Mouse (Mus musculus) forebrain, embryonic 11.5 days (tissue): Measurements from ENCODE around the gene Rbm8a. TPM values are rescaled to one million over a fixed set of nuclear protein-coding genes. Genes with fewer than 3 reads are reported as not detected.
"Not testable (repeated sequence)": the region's sequence is repeated elsewhere in the genome, so short reads cannot be mapped to it uniquely, and the experiment has no call there.

Source experiments
- ATAC-seq: fragments of 200-750 bp; cut with Nextera tagmentation; replicated peaks from 2 replicates; pipeline ENCODE4 v1.8.0; 2017; ENCODE audit warnings: moderate TSS enrichment; ENCODE audit not compliant: low FRiP score
- DNase-seq: peaks from one replicate; pipeline ENCODE4 v3.0.0-alpha.2; 2017; ENCODE audit warnings: low spot score
- H3K27ac ChIP-seq: fragments of 300-500 bp; sonication (generic); 2 replicates; pipeline ENCODE4 v1.5.1; 2014; ENCODE audit warnings: low read depth, low read length
- H3K27me3 ChIP-seq: fragments of 300-500 bp; sonication (generic); 2 replicates; pipeline ENCODE4 v1.6.1; 2014; ENCODE audit warnings: mild to moderate bottlenecking, low read length, mixed read lengths; ENCODE audit not compliant: control insufficient read depth, insufficient read depth
- H3K36me3 ChIP-seq: fragments of 300-500 bp; sonication (generic); 2 replicates; pipeline ENCODE4 v1.6.1; 2014; ENCODE audit warnings: mild to moderate bottlenecking, low read length, moderate library complexity, mixed read lengths; ENCODE audit not compliant: control insufficient read depth, insufficient read depth
- H3K4me1 ChIP-seq: fragments of 300-500 bp; sonication (generic); replicated peaks from 2 replicates; pipeline ENCODE4 v1.6.1; 2014; ENCODE audit warnings: low read length, mixed read lengths; ENCODE audit not compliant: control insufficient read depth, insufficient read depth
- H3K4me2 ChIP-seq: fragments of 300-500 bp; sonication (generic); 2 replicates; pipeline ENCODE4 v1.6.1; 2014; ENCODE audit warnings: low read depth, mild to moderate bottlenecking, low read length, moderate library complexity, mixed read lengths; ENCODE audit not compliant: severe bottlenecking
- H3K4me3 ChIP-seq: fragments of 300-500 bp; sonication (generic); 2 replicates; pipeline ENCODE4 v1.5.1; 2014; ENCODE audit warnings: low read depth, low read length
- H3K9ac ChIP-seq: fragments of 300-500 bp; sonication (generic); 2 replicates; pipeline ENCODE4 v1.6.1; 2014; ENCODE audit warnings: low read length
- H3K9me3 ChIP-seq: fragments of 300-500 bp; sonication (generic); 2 replicates; pipeline ENCODE4 v1.6.1; 2016; ENCODE audit warnings: low read length, mixed read lengths; ENCODE audit not compliant: control insufficient read depth
- WGBS: fragments of 180-500 bp; shearing (Covaris S2); extraction: QIAGEN DNeasy Blood & Tissue Kit; methylation state at CpG from one replicate; pipeline ENCODE4 v1.1.7; 2014; 5-methylcytosine and 5-hydroxymethylcytosine counted together
- polyA plus RNA-seq: library from polyadenylated mRNA; unstranded; fragments of >200 nt; fragmentation: Nextera tagmentation; extraction: Ambion mirVana; gene quantifications from 2 replicates; pipeline ENCODE4 v1.2.1, GENCODE M21; 2014

Gene Rbm8a
- polyA plus RNA-seq, 1 experiment from 2014 or later: 199 TPM

DNA sequence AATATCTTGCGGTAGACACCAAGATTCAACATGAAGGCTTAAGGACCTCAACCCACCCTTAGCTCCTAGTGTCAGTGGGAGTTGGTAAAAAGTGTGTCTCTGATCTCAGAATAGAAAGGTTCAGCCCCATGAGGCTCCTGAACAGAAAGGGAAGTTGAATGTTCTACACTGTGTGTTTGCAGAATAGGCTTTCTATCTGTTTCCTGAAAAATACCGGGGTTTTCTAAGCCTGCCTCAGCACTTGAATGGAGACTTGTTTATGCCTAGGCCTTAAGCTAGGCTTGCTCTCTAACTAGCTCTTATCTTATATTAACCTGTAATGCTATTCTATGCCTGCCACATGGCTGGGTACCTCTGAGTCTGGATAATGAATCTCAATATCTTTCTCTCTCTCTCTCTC, 31.2 kb downstream of the Rbm8a start:
- no peak for DNase-seq
- no peaks in the 10 kb centered on the region for H3K4me1 ChIP-seq
- H3K4me3 ChIP-seq: no peak overlapping the region
- H3K9me3 ChIP-seq: no peaks in the 10 kb centered on the region
- H3K27me3 ChIP-seq: no peaks in the 10 kb centered on the region
- no peak overlapping the region for H3K27ac ChIP-seq
- H3K9ac ChIP-seq: no peak overlapping the region
- H3K4me2 ChIP-seq: no peak overlapping the region
- WGBS: 89% methylated on average over 2 of the region's 2 CpGs
- ATAC-seq: no peak
- no peaks in the 10 kb centered on the region for H3K36me3 ChIP-seq

DNA sequence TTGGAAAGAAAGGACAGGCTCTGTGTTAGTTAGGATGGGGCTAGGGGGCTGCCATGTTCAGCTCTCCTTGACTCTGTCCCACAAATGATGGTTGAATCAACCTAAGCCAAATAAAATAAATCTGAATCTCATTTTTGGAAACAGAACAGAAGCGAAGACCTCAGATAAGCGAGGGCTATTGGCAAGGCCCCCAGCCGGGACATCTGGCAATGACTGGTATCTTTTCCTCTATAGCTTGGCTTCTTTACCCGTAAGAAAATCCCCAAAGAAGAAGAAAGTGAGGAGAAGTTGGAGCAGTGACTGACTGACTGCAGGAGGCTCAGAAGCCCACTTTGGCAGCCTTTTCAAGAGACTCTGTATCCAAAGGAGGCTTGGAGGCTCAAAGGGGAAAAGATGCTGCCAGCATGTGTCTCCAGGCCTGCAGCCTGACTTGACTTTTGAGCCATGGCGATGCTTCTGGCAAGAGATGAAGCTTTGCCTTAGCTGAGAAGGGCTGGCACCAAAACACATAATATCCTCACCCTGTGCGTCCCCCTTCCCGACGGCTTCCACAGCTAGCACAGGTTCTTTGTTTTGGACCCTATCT, 33.1 kb downstream of the Rbm8a start:
- no peaks in the 10 kb centered on the region for H3K9me3 ChIP-seq
- ATAC-seq (no peak), DNase-seq (no peak)
- no peaks in the 10 kb centered on the region for H3K4me1 ChIP-seq
- peak overlapping the region; percentile 49; the same call in 1 of the 2 replicates for H3K4me2 ChIP-seq
- 43% methylated on average over 8 of the region's 8 CpGs for WGBS
- no peaks in the 10 kb centered on the region for H3K27me3 ChIP-seq
- no peaks in the 10 kb centered on the region for H3K36me3 ChIP-seq
- no peak overlapping the region for H3K27ac ChIP-seq
- H3K4me3 ChIP-seq: no peak overlapping the region
- peak overlapping the region; percentile 40; the same call in 1 of the 2 replicates for H3K9ac ChIP-seq

DNA sequence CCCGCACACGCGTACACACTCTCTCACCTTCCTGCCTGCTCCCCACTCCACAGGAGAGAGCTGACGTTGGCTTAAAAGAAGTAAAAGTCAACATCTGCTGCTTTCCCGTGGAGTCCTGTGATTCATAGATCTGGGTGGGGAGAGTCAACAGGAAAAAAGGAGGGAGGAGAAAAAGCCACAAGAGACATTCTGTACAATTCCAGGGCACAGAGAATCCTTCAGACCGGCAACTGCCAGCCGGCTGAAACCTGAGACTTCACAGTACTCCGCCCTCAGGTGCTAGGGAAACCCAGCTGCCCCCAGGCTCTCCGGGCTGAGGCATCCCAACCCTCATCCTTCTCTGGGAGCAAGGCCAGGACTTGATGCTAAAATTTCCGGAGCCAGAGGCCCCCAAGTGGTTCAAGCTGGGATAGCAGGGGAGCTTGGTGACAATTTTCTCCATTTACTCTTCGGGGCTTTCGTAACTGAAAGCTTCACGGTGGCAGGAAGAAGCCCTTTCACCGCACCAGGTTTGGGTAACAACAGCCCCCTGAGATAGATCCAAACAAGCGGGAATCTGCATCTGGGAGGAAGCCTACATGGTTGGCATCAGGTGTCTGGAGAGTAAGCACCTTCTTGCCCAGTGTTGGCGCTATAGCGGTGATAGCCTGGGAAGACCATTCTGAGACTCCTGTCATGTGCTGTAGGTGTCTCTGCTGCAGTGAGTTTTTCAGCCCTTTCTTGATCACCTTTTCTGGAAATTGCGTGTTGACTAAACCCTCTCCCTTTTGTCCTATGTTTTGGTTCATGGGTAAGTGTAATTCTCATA, 33.9 kb downstream of the Rbm8a start:
- 5% methylated on average over 16 of the region's 18 CpGs for WGBS
- Histone ChIP-seq H3K4me1 (no peaks in the 10 kb centered on the region), H3K4me3 (peak overlapping the region; percentile 16; the same call in 1 of the 2 replicates), H3K36me3 (no peaks in the 10 kb centered on the region), H3K27ac (no peak overlapping the region), H3K9me3 (no peaks in the 10 kb centered on the region), H3K9ac (peak overlapping the region; percentile 40), H3K27me3 (no peaks in the 10 kb centered on the region), H3K4me2 (peak overlapping the region; percentile 49)
- DNase-seq: peak; percentile 91
- ATAC-seq: peak; percentile 80

DNA sequence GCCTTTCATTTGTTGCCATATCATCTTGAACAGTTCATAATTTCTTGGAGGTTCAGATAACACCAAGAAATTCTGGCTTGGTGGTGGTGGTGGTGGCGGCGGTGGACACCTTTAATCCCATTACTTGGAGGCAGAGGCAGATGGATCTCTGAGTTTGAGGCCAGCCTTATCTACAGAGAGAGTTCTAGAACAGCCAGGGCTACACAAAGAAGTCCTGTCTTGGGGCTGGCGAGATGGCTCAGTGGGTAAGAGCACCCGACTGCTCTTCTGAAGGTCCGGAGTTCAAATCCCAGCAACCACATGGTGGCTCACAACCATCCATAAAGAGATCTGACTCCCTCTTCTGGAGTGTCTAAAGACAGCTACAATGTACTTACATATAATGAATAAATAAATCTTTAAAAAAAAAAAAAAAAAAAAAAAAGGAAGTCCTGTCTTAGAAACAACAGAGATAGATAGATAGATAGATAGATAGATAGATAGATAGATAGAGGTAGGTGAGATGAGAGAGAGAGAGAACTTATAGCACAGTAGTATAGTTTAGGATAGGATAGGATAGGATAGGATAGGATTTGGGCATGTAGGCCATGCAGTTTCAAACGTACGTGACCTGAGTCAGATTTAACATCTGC, 36.1 kb downstream of the Rbm8a start:
- 87% methylated on average over 7 of the region's 7 CpGs for WGBS
- not testable (repeated sequence) for H3K4me3 ChIP-seq, DNase-seq

DNA sequence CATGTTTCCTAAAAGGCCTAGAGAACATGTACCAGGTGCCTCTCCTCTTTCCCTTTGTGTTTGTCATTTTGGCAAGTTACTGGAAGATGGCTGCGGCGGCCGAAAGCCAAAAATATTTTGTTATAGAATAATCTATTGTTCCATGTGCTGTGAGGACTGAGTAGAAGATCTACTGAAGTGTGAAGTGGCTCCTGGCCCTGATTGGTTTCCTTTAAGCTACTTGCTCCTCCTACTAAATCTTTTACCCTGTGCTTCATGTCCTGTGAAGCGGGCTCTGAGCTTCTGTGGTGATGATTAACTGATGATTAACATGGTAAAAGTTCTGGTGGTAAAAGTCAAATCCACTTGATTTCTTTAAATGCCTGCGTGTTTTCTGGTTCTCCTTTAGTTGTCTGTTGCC, 37.2 kb downstream of the Rbm8a start:
- no peak overlapping the region for H3K4me3 ChIP-seq
- no peaks in the 10 kb centered on the region for H3K36me3 ChIP-seq
- H3K4me1 ChIP-seq: peaks cover 4% of the 10 kb centered on the region; the same call in 1 of the 2 replicates
- H3K9me3 ChIP-seq: no peaks in the 10 kb centered on the region
- H3K27me3 ChIP-seq: peaks cover 5% of the 10 kb centered on the region; the same call in 1 of the 2 replicates
- ATAC-seq (no peak), DNase-seq (no peak)
- H3K9ac ChIP-seq: no peak overlapping the region
- no peak overlapping the region for H3K4me2 ChIP-seq
- no peak overlapping the region for H3K27ac ChIP-seq
- 95% methylated on average over 5 of the region's 5 CpGs for WGBS

More for the DNA sequence above, 36.1 kb downstream of the Rbm8a start:
- not testable (repeated sequence) for H3K36me3 ChIP-seq, ATAC-seq, H3K27me3 ChIP-seq, H3K4me1 ChIP-seq, H3K9ac ChIP-seq, H3K27ac ChIP-seq, H3K9me3 ChIP-seq, H3K4me2 ChIP-seq

DNA sequence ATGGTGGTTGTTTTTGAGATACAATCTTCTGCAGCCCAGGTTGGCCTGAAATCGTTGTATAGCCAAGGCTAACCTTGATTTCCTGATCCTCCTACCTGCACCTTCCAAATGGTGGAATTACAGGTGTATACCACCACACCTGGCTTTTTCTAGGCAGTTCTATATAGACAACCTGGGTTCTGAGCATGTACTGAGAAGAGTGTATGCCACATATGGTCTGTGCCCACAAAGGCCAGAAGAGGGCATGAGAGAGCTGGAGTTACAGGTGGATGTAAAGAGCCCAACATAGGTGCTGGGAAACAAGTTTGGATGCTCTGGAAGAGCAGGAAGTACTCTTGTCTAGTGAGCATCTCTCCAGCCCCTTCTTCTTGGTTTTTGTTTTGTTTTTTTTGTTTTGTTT, 37.6 kb downstream of the Rbm8a start:
- DNase-seq: no peak
- 47% methylated on average over 1 of the region's 1 CpGs for WGBS

DNA sequence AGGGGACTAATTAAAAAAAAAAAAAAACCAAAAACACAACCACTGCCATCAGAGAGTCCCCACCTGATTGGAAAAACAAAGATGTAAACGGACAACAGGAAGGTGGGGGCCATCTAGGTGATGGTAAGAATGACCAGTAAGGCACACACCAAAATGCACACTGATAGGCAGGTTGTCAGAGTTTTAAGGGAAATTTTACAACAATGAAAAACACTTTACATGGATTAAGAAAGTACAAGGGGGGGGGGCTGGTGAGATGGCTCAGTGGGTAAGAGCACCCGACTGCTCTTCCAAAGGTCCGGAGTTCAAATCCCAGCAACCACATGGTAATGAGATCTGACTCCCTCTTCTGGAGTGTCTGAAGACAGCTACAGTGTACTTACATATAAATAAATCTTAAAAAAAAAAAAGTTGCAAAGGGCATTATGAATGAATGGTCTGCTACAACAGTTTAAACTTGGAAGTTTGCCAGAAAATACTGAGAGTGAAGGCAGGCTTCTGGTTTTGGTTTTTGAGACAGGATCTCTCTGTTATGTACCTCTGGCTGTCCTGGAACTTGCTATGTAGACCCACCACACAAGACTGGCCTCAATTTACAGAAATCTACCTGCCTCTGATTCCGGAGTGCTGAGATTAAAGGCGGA, 38.8 kb downstream of the Rbm8a start:
- H3K4me2 ChIP-seq: no peak overlapping the region
- 92% methylated on average over 5 of the region's 5 CpGs for WGBS

More for the DNA sequence above, 37.6 kb downstream of the Rbm8a start:
- H3K27ac ChIP-seq: no peak overlapping the region
- H3K27me3 ChIP-seq: peaks cover 5% of the 10 kb centered on the region; the same call in 1 of the 2 replicates
- H3K36me3 ChIP-seq: no peaks in the 10 kb centered on the region
- peaks cover 4% of the 10 kb centered on the region; the same call in 1 of the 2 replicates for H3K4me1 ChIP-seq
- no peak overlapping the region for H3K4me3 ChIP-seq
- H3K4me2 ChIP-seq: no peak overlapping the region
- no peak for ATAC-seq
- no peaks in the 10 kb centered on the region for H3K9me3 ChIP-seq
- H3K9ac ChIP-seq: no peak overlapping the region

DNA sequence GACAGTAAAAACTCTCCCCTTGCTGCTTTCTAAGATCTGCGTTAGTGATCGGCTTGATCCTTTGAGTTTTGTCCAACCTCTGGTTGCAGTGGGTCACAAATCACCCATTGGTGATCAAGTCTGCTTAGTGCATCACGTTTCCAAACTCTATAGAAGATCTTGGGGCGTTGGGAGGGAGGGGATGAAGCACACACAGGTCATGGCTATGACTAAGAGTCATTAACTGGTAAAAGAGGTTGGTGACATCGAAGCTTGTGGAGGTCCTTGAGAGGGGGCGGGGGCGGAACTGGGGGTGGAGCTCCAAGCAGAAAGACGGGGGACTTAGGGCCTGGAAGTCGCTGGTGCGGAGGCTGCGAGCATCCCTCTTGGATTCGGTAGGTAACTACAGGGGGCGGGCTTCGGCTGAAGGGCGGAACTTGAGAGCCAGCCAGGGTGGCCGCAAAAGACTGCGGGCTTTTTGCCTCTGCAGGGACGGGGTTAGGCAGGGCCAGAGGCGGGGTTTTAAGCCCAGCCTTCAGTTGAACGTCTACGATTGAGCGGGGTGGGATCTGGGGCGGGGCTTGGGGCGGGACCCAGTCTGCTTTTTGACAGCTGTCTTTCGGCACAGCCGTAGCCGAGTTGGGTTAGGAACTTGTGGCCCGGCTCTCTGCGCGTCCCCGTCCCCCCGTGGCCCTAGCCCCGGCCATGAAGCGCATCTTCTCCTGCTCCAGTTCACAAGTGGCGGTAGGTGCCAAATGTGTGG, 40.2 kb downstream of the Rbm8a start, which contains the start of gene Ankrd35:
TSS of gene Ankrd35 (plus strand) at position 405 of the 742 bp plus-strand sequence.
- 5% methylated on average over 35 of the region's 35 CpGs for WGBS
- Histone ChIP-seq H3K9me3 (no peaks in the 10 kb centered on the region), H3K4me3 (peak within 1 kb of the TSS; percentile 32), H3K27me3 (peaks cover 5% of the 10 kb centered on the region; the same call in 1 of the 2 replicates), H3K4me2 (peak within 1 kb of the TSS; percentile 68), H3K36me3 (no peaks in the 10 kb centered on the region), H3K4me1 (peaks cover 4% of the 10 kb centered on the region; the same call in 1 of the 2 replicates), H3K27ac (no peak within 1 kb of the TSS), H3K9ac (peak within 1 kb of the TSS; percentile 23)
- peak; percentile 91 for DNase-seq
- ATAC-seq: peak; percentile 94

More for the DNA sequence above, 38.8 kb downstream of the Rbm8a start:
- Histone ChIP-seq H3K4me1 (peaks cover 4% of the 10 kb centered on the region; the same call in 1 of the 2 replicates), H3K27me3 (peaks cover 5% of the 10 kb centered on the region; the same call in 1 of the 2 replicates), H3K9ac (no peak overlapping the region), H3K9me3 (no peaks in the 10 kb centered on the region), H3K36me3 (no peaks in the 10 kb centered on the region), H3K4me3 (no peak overlapping the region), H3K27ac (no peak overlapping the region)
- no peak for DNase-seq
- ATAC-seq: no peak
